In the genomic region with DNA sequence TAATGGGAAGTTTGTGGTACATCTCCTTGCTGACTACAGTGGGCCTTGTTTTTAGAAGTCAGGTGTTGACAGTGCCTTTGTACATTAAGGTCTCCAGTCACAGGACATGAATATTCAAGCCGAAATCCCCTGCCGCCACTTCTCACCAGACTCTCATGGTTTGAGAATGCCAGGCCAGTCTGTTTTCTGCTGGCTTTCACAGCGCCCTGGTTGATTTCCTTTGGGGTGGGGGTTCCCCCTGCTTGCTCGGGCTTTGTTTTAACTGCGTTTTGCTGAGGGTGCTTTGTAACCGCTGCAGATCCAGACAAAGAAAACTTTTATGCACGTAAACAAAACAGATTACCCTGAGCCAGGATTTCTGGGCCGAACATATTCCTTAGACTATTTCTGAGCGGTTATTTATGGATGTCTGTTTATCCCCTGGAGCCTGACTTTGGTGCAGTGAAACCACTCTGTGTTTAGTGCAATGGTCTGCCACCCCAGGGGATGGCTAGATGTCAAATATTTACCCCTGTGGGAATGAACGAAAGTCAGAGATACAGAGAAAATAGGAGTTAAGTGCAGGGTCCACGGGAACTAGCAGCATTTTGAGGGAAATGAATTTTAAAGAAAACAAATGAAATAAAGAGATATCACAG, we compare ENCODE assay signal across 10 mouse cellular contexts.
DNase-seq lines count a peak whose midpoint lies in the region; ATAC-seq and TF ChIP-seq lines count a peak whose summit lies in the region.
"Had no signal": no experiment of that assay in that cellular context is flagged by ENCODE, and none has a peak within 500 bp of the region (broad histone marks: within the 10 kb centered on the region; RNA-seq: fewer than 3 reads in every experiment).

No protein-coding gene starts in this region.

- no peaks in the 10 kb centered on the region for H3K27me3 ChIP-seq in lung, embryonic 14.5 days (ENCODE audit: insufficient read depth, low read length)
- H3K27me3 ChIP-seq in forebrain, embryonic 12.5 days: no peaks in the 10 kb centered on the region
- H3K27me3 ChIP-seq in hindbrain, embryonic 11.5 days (ENCODE audit: control insufficient read depth, insufficient read depth, low read length): no peaks in the 10 kb centered on the region
- H3K27me3 ChIP-seq in midbrain, postnatal 0 days (ENCODE audit: insufficient read depth, low read length): no peaks in the 10 kb centered on the region

- no peak overlapping the region for H3K4me3 ChIP-seq in lung, embryonic 14.5 days (ENCODE audit: low read depth, low read length)
- no peak overlapping the region for H3K4me3 ChIP-seq in forebrain, embryonic 12.5 days (replicated peaks)
- no peak overlapping the region for H3K4me3 ChIP-seq in hindbrain, embryonic 11.5 days (ENCODE audit: low read depth, low read length)
- H3K4me3 ChIP-seq in midbrain, postnatal 0 days (ENCODE audit: low read depth, low read length): no peak overlapping the region

- no peak for ATAC-seq in lung, embryonic 14.5 days (ENCODE audit: insufficient read depth)
- peak; percentile 36; the same call in 1 of the 2 replicates for ATAC-seq in forebrain, embryonic 12.5 days (ENCODE audit: low FRiP score)
- 0 out of 2 replicates have a peak, but pooled peaks have one; percentile 35 for ATAC-seq in hindbrain, embryonic 11.5 days (ENCODE audit: low FRiP score)
- ATAC-seq in midbrain, postnatal 0 days (ENCODE audit: low FRiP score): no peak

- no peaks in the 10 kb centered on the region for H3K9me3 ChIP-seq in lung, embryonic 14.5 days (ENCODE audit: low read depth, low read length)
- no peaks in the 10 kb centered on the region for H3K9me3 ChIP-seq in forebrain, embryonic 12.5 days
- no peaks in the 10 kb centered on the region for H3K9me3 ChIP-seq in hindbrain, embryonic 11.5 days (ENCODE audit: control insufficient read depth, low read length)
- H3K9me3 ChIP-seq in midbrain, postnatal 0 days (ENCODE audit: low read length): no peaks in the 10 kb centered on the region

- no peak for DNase-seq in lung, embryonic 14.5 days
- no peak for DNase-seq in lung, postnatal 14 days
- DNase-seq in hindbrain, embryonic 11.5 days (ENCODE audit: low spot score): peak; percentile 33
- peak; percentile 32 for DNase-seq in midbrain, postnatal 0 days (ENCODE audit: low spot score)
- no peak for DNase-seq in natural killer cell, adult 2 months (ENCODE audit: low spot score in 2 of 2)
- no peak for DNase-seq in cerebellum, postnatal 36 days
- DNase-seq in ovary, postnatal 10 days (ENCODE audit: low spot score): no peak
- DNase-seq: cerebellum, adult 8-10 months; thymus, adult 2 months had no signal

- 40% methylated on average over 11 of the region's 11 CpGs for WGBS in lung, embryonic 14.5 days
- WGBS in forebrain, embryonic 12.5 days: 14% methylated on average over 11 of the region's 11 CpGs
- WGBS in hindbrain, embryonic 11.5 days: 28% methylated on average over 11 of the region's 11 CpGs
- WGBS in midbrain, postnatal 0 days: 20% methylated on average over 11 of the region's 11 CpGs

- H3K36me3 ChIP-seq in lung, embryonic 14.5 days (ENCODE audit: insufficient read depth): no peaks in the 10 kb centered on the region
- no peaks in the 10 kb centered on the region for H3K36me3 ChIP-seq in forebrain, embryonic 12.5 days (replicated peaks)
- no peaks in the 10 kb centered on the region for H3K36me3 ChIP-seq in hindbrain, embryonic 11.5 days (ENCODE audit: control insufficient read depth, insufficient read depth, low read length)
- H3K36me3 ChIP-seq in midbrain, postnatal 0 days (ENCODE audit: insufficient read depth, low read length): no peaks in the 10 kb centered on the region

- peak overlapping the region; percentile 52; the same call in 1 of the 2 replicates for H3K27ac ChIP-seq in lung, embryonic 14.5 days (ENCODE audit: low read depth)
- H3K27ac ChIP-seq in forebrain, embryonic 12.5 days: peak overlapping the region; percentile 22; the same call in 1 of the 2 replicates
- 0 out of 2 replicates have a peak overlapping the region, but pooled peaks have one; percentile 3 for H3K27ac ChIP-seq in hindbrain, embryonic 11.5 days (ENCODE audit: low read depth, low read length)
- H3K27ac ChIP-seq in midbrain, postnatal 0 days (ENCODE audit: low read depth, low read length): no peak overlapping the region; the same call in 1 of the 2 replicates

- H3K9ac ChIP-seq in lung, embryonic 14.5 days: peak overlapping the region; percentile 18; the same call in 1 of the 2 replicates
- peak overlapping the region; percentile 33; the same call in 1 of the 2 replicates for H3K9ac ChIP-seq in forebrain, embryonic 12.5 days
- H3K9ac ChIP-seq in hindbrain, embryonic 11.5 days (ENCODE audit: low read depth, low read length): no peak overlapping the region
- H3K9ac ChIP-seq in midbrain, postnatal 0 days (replicated peaks; ENCODE audit: low read length, poor library complexity, severe bottlenecking): 0 out of 2 replicates have a peak overlapping the region, but pooled peaks have one; percentile 8

- H3K4me2 ChIP-seq in lung, embryonic 14.5 days: no peak overlapping the region
- H3K4me2 ChIP-seq in forebrain, embryonic 12.5 days: 0 out of 2 replicates have a peak overlapping the region, but pooled peaks have one; percentile 8
- H3K4me2 ChIP-seq in hindbrain, embryonic 11.5 days (replicated peaks; ENCODE audit: low read depth, low read length): no peak overlapping the region
- no peak overlapping the region for H3K4me2 ChIP-seq in midbrain, postnatal 0 days (ENCODE audit: low read depth, low read length, poor library complexity, severe bottlenecking)

- TF ChIP-seq CTCF in lung, embryonic 14.5 days (IDR thresholded peaks at IDR 0.05; ENCODE audit: low read depth): no peak
- TF ChIP-seq CTCF in midbrain, postnatal 0 days (IDR thresholded peaks at IDR 0.05): no peak

- peaks cover 23% of the 10 kb centered on the region for H3K4me1 ChIP-seq in lung, embryonic 14.5 days (ENCODE audit: insufficient read depth)
- peaks cover 30% of the 10 kb centered on the region for H3K4me1 ChIP-seq in forebrain, embryonic 12.5 days
- H3K4me1 ChIP-seq in hindbrain, embryonic 11.5 days (replicated peaks; ENCODE audit: control insufficient read depth, insufficient read depth, low read length): peaks cover 2% of the 10 kb centered on the region; the same call in 1 of the 2 replicates
- H3K4me1 ChIP-seq in midbrain, postnatal 0 days (ENCODE audit: insufficient read depth, low read length): peaks cover 4% of the 10 kb centered on the region

Comparison
In these comparisons a context has a peak if more than half of its experiments do, and no peak if none do; other contexts are left out.
1. ATAC-seq: peak in forebrain, embryonic 12.5 days (single experiment) and hindbrain, embryonic 11.5 days (single experiment); none in lung, embryonic 14.5 days (single experiment) and midbrain, postnatal 0 days (single experiment).
2. DNase-seq: peak in hindbrain, embryonic 11.5 days (single experiment) and midbrain, postnatal 0 days (single experiment); none in lung, embryonic 14.5 days (single experiment), lung, postnatal 14 days (single experiment), natural killer cell, adult 2 months (0 of 2), cerebellum, postnatal 36 days (0 of 2) and ovary, postnatal 10 days (single experiment).